Mouse (Mus musculus) liver, embryonic 16.5 days (tissue): ENCODE measurements around the gene Rora. TPM values are rescaled to one million over a fixed set of nuclear protein-coding genes. Genes with fewer than 3 reads are reported as not detected.
A peak's percentile ranks its signal among the peaks of the same experiment; 100 is the strongest.

ENCODE experiments used
- ATAC-seq: fragments of 200-750 bp; cut with Nextera tagmentation; 2 replicates; pipeline ENCODE4 v1.8.0; 2017; ENCODE audit warnings: low read depth, mild to moderate bottlenecking, moderate number of reproducible peaks, moderate library complexity
- H3K27ac ChIP-seq: fragments of 300-500 bp; sonication (generic); 2 replicates; pipeline ENCODE4 v1.5.1; 2014; ENCODE audit warnings: mild to moderate bottlenecking, low read length
- H3K27me3 ChIP-seq: fragments of 300-500 bp; sonication (generic); 2 replicates; pipeline ENCODE4 v1.6.1; 2014; ENCODE audit warnings: low read depth, low read length, mixed read lengths; ENCODE audit not compliant: control insufficient read depth, insufficient read depth
- H3K36me3 ChIP-seq: fragments of 300-500 bp; sonication (generic); 2 replicates; pipeline ENCODE4 v1.6.1; 2014; ENCODE audit warnings: mild to moderate bottlenecking; ENCODE audit not compliant: control insufficient read depth, insufficient read depth
- H3K4me1 ChIP-seq: fragments of 300-500 bp; sonication (generic); 2 replicates; pipeline ENCODE4 v1.6.1; 2014; ENCODE audit warnings: low read depth, low read length, mixed read lengths; ENCODE audit not compliant: control insufficient read depth
- H3K4me2 ChIP-seq: fragments of 300-500 bp; sonication (generic); 2 replicates; pipeline ENCODE4 v1.6.1; 2014; ENCODE audit warnings: low read depth, low read length, mixed read lengths
- H3K4me3 ChIP-seq: fragments of 300-500 bp; sonication (generic); 2 replicates; pipeline ENCODE4 v1.5.1; 2014; ENCODE audit warnings: low read depth, mild to moderate bottlenecking, low read length
- H3K9ac ChIP-seq: fragments of 300-500 bp; sonication (generic); 2 replicates; pipeline ENCODE4 v1.6.1; 2014; ENCODE audit warnings: low read depth, low read length
- H3K9me3 ChIP-seq: fragments of 300-500 bp; sonication (generic); replicated peaks from 2 replicates; pipeline ENCODE4 v1.6.1; 2016; ENCODE audit warnings: low read length; ENCODE audit not compliant: control insufficient read depth
- WGBS: fragments of 180-500 bp; shearing (Covaris S2); extraction: QIAGEN DNeasy Blood & Tissue Kit; methylation state at CpG from one replicate; pipeline ENCODE4 v1.1.7; 2014; ENCODE audit not compliant: insufficient replicate concordance; 5-methylcytosine and 5-hydroxymethylcytosine counted together
- polyA plus RNA-seq: library from polyadenylated mRNA; unstranded; fragments of >200 nt; fragmentation: Nextera tagmentation; extraction: Ambion mirVana; gene quantifications from 2 replicates; pipeline ENCODE4 v1.2.1, GENCODE M21; 2015

The Rora gene
- polyA plus RNA-seq, 1 experiment from 2014 or later, result 10.6 TPM

GRCm38 (mm10) chr9:69298566-69299335 is 645.2 kb downstream of the Rora start:
- WGBS, result 51% methylated on average over 12 of the region's 12 CpGs
- Histone ChIP-seq H3K4me3 (no peak overlapping the region), H3K36me3 (no peaks in the 10 kb centered on the region), H3K9me3 (no peaks in the 10 kb centered on the region), H3K4me2 (no peak overlapping the region), H3K9ac (no peak overlapping the region), H3K27ac (no peak overlapping the region), H3K27me3 (no peaks in the 10 kb centered on the region), H3K4me1 (no peaks in the 10 kb centered on the region; the same call in none of the 2 replicates)
- ATAC-seq, result no peak

- no peaks in the 10 kb centered on the region for H3K9me3 ChIP-seq
- no peaks in the 10 kb centered on the region; the same call in none of the 2 replicates for H3K4me1 ChIP-seq
- no peaks in the 10 kb centered on the region for H3K36me3 ChIP-seq
- H3K27me3 ChIP-seq, result no peaks in the 10 kb centered on the region
- peak; percentile 74 for ATAC-seq
- WGBS, result 42% methylated on average over 2 of the region's 2 CpGs
- no peak overlapping the region for H3K4me3 ChIP-seq
- no peak overlapping the region for H3K9ac ChIP-seq
- H3K4me2 ChIP-seq, result no peak overlapping the region
- H3K27ac ChIP-seq, result peak overlapping the region; percentile 43; the same call in 1 of the 2 replicates
These were observed 645.9 kb downstream of the Rora start for GRCm38 (mm10) chr9:69299484-69299883.

GRCm38 (mm10) chr9:69300296-69300695 is 646.7 kb downstream of the Rora start:
- Histone ChIP-seq H3K27ac (no peak overlapping the region), H3K9me3 (no peaks in the 10 kb centered on the region), H3K36me3 (no peaks in the 10 kb centered on the region), H3K4me3 (no peak overlapping the region), H3K4me1 (no peaks in the 10 kb centered on the region; the same call in none of the 2 replicates), H3K27me3 (no peaks in the 10 kb centered on the region), H3K4me2 (no peak overlapping the region), H3K9ac (no peak overlapping the region)
- WGBS, result 68% methylated on average over 8 of the region's 8 CpGs
- no peak for ATAC-seq

- Histone ChIP-seq H3K9ac (no peak overlapping the region), H3K27ac (no peak overlapping the region), H3K4me1 (no peaks in the 10 kb centered on the region; the same call in none of the 2 replicates), H3K27me3 (no peaks in the 10 kb centered on the region), H3K4me2 (0 out of 2 replicates have a peak overlapping the region, but pooled peaks have one; percentile 6), H3K4me3 (no peak overlapping the region), H3K9me3 (no peaks in the 10 kb centered on the region), H3K36me3 (no peaks in the 10 kb centered on the region)
- 30% methylated on average over 9 of the region's 9 CpGs for WGBS
- ATAC-seq, result no peak
These were observed 647.9 kb downstream of the Rora start for GRCm38 (mm10) chr9:69301445-69301844.

GRCm38 (mm10) chr9:69301955-69302354 is 648.4 kb downstream of the Rora start:
- 47% methylated on average over 4 of the region's 4 CpGs for WGBS

GRCm38 (mm10) chr9:69302846-69303245 is 649.3 kb downstream of the Rora start:
- no peak overlapping the region for H3K27ac ChIP-seq
- 52% methylated on average over 5 of the region's 5 CpGs for WGBS

More at GRCm38 (mm10) chr9:69301955-69302354, 648.4 kb downstream of the Rora start:
- no peak overlapping the region for H3K4me2 ChIP-seq
- no peak overlapping the region for H3K9ac ChIP-seq
- ATAC-seq, result no peak
- no peaks in the 10 kb centered on the region for H3K9me3 ChIP-seq
- H3K27me3 ChIP-seq, result no peaks in the 10 kb centered on the region
- no peaks in the 10 kb centered on the region; the same call in none of the 2 replicates for H3K4me1 ChIP-seq
- no peak overlapping the region for H3K4me3 ChIP-seq
- H3K36me3 ChIP-seq, result no peaks in the 10 kb centered on the region
- no peak overlapping the region for H3K27ac ChIP-seq

GRCm38 (mm10) chr9:69303346-69303944 is 649.9 kb downstream of the Rora start:
- ATAC-seq, result no peak
- WGBS, result 67% methylated on average over 4 of the region's 4 CpGs
- Histone ChIP-seq H3K4me3 (no peak overlapping the region), H3K27me3 (no peaks in the 10 kb centered on the region), H3K4me2 (no peak overlapping the region), H3K9me3 (no peaks in the 10 kb centered on the region), H3K36me3 (no peaks in the 10 kb centered on the region), H3K27ac (no peak overlapping the region), H3K9ac (no peak overlapping the region), H3K4me1 (no peaks in the 10 kb centered on the region; the same call in none of the 2 replicates)

More at GRCm38 (mm10) chr9:69302846-69303245, 649.3 kb downstream of the Rora start:
- Histone ChIP-seq H3K4me3 (no peak overlapping the region), H3K36me3 (no peaks in the 10 kb centered on the region), H3K9ac (no peak overlapping the region), H3K4me2 (no peak overlapping the region), H3K27me3 (no peaks in the 10 kb centered on the region), H3K9me3 (no peaks in the 10 kb centered on the region), H3K4me1 (no peaks in the 10 kb centered on the region; the same call in none of the 2 replicates)
- no peak for ATAC-seq

GRCm38 (mm10) chr9:69303962-69304361 is 650.4 kb downstream of the Rora start:
- no peak for ATAC-seq
- H3K27ac ChIP-seq, result peak overlapping the region; percentile 37; the same call in 1 of the 2 replicates

GRCm38 (mm10) chr9:69304492-69304891 is 650.9 kb downstream of the Rora start:
- Histone ChIP-seq H3K4me2 (no peak overlapping the region), H3K4me3 (no peak overlapping the region), H3K36me3 (no peaks in the 10 kb centered on the region), H3K4me1 (no peaks in the 10 kb centered on the region; the same call in none of the 2 replicates), H3K27me3 (no peaks in the 10 kb centered on the region), H3K27ac (peak overlapping the region; percentile 37; the same call in 1 of the 2 replicates), H3K9me3 (no peaks in the 10 kb centered on the region), H3K9ac (no peak overlapping the region)
- ATAC-seq, result no peak
- WGBS, result 37% methylated on average over 10 of the region's 10 CpGs

More at GRCm38 (mm10) chr9:69303962-69304361, 650.4 kb downstream of the Rora start:
- WGBS, result 70% methylated on average over 4 of the region's 4 CpGs
- Histone ChIP-seq H3K4me2 (no peak overlapping the region), H3K4me3 (no peak overlapping the region), H3K9ac (no peak overlapping the region), H3K36me3 (no peaks in the 10 kb centered on the region), H3K4me1 (no peaks in the 10 kb centered on the region; the same call in none of the 2 replicates), H3K9me3 (no peaks in the 10 kb centered on the region), H3K27me3 (no peaks in the 10 kb centered on the region)
